Mouse (Mus musculus): Measurements from ENCODE around the gene Snrpc. TPM values are rescaled to one million over a fixed set of nuclear protein-coding genes. Genes with fewer than 3 reads are reported as not detected.

Gene Snrpc
- polyA plus RNA-seq, 1 experiment from 2014 or later: 325 TPM

DNA sequence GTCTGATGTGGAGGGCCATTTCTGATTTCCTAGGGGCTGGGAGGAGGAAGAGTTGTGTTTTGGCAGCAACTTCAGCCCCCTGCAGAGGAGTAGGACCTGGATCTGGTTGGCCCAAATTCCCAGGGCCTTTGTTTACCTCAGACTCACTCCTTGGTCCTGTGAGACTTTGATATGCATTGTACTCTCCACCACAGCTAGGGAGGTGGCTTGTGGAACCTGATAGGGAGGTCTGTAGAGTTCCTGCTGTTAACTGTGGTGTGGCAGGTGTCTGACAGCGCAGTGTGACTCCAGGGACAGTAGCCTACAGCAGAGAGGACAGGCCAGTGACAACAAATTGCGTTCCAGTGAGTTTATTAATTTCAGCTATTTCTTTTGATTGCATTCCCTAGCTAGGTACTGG, 21.2 kb downstream of the Snrpc start:
- peaks cover 4% of the 10 kb centered on the region for H3K36me3 ChIP-seq (ENCODE audit: control insufficient read depth, insufficient read depth, low read length)
- H3K4me3 ChIP-seq (ENCODE audit: low read depth, low read length): no peak overlapping the region
- 55% methylated on average over 2 of the region's 2 CpGs for WGBS
- ATAC-seq (ENCODE audit: insufficient number of reproducible peaks, insufficient read depth, low FRiP score, low read depth): no peak
- H3K27ac ChIP-seq (ENCODE audit: low read length): no peak overlapping the region
- H3K4me2 ChIP-seq (replicated peaks; ENCODE audit: low read depth, low read length): no peak overlapping the region
- no peaks in the 10 kb centered on the region for H3K9me3 ChIP-seq (ENCODE audit: control insufficient read depth, low read depth, low read length)
- no peak overlapping the region for H3K9ac ChIP-seq (replicated peaks; ENCODE audit: low read depth, low read length)
- no peaks in the 10 kb centered on the region for H3K27me3 ChIP-seq (ENCODE audit: control insufficient read depth, insufficient read depth, low read length)
- peaks cover 18% of the 10 kb centered on the region; the same call in 1 of the 2 replicates for H3K4me1 ChIP-seq (ENCODE audit: control insufficient read depth, insufficient read depth, low read length)

DNA sequence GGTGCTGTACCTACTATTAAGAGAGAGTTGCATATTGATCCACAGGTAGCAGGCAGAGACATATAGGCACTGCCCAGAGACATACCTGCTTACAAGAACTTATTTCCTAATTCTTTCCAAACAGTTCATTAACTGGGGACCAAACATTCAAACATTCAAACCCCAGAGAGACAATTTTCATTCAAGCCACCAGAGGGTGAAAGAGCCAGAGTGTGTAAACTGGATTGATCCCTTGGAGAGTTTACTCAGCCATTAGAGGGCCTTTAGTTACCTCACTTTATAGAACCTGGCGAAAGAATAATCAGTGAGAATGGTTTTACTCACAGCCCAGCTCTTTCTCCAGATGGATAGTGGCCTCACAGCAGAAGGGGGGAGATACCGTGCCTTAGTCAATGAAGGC, 27.5 kb downstream of the Snrpc start:
- no peak overlapping the region for H3K27ac ChIP-seq (ENCODE audit: low read length)
- H3K4me2 ChIP-seq (replicated peaks; ENCODE audit: low read depth, low read length): no peak overlapping the region
- peaks cover 3% of the 10 kb centered on the region; the same call in 1 of the 2 replicates for H3K4me1 ChIP-seq (ENCODE audit: control insufficient read depth, insufficient read depth, low read length)
- no peak for ATAC-seq (ENCODE audit: insufficient number of reproducible peaks, insufficient read depth, low FRiP score, low read depth)
- no peaks in the 10 kb centered on the region for H3K27me3 ChIP-seq (ENCODE audit: control insufficient read depth, insufficient read depth, low read length)
- H3K9me3 ChIP-seq (ENCODE audit: control insufficient read depth, low read depth, low read length): 0 out of 2 replicates have a peak, but pooled peaks cover 3% of the 10 kb centered on the region
- H3K36me3 ChIP-seq (ENCODE audit: control insufficient read depth, insufficient read depth, low read length): no peaks in the 10 kb centered on the region; the same call in 1 of the 2 replicates
- WGBS: 67% methylated on average over 2 of the region's 2 CpGs
- no peak overlapping the region for H3K9ac ChIP-seq (replicated peaks; ENCODE audit: low read depth, low read length)
- H3K4me3 ChIP-seq (ENCODE audit: low read depth, low read length): no peak overlapping the region

DNA sequence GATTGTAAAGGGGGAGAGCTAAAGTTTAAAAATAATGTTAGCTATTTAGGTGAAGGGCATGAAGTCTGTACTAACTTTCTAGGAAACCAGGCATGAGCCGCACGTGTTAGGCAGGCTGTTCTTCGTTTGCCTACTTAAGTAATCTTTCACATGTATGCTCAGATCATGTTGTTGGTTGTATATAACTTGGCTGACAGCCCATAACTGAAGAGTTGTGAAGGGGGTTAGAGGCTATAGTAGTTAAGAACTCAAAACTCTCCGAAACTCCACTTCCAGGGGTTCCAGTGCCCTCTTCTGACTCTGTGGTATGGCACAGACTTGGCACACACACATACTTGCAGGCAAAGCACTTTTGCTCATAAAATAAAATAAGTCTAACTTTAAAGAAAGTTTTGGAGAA, 28.8 kb downstream of the Snrpc start:
- no peak overlapping the region for H3K27ac ChIP-seq (ENCODE audit: low read length)
- H3K36me3 ChIP-seq (ENCODE audit: control insufficient read depth, insufficient read depth, low read length): no peaks in the 10 kb centered on the region; the same call in 1 of the 2 replicates
- H3K4me2 ChIP-seq (replicated peaks; ENCODE audit: low read depth, low read length): no peak overlapping the region
- no peak overlapping the region for H3K4me3 ChIP-seq (ENCODE audit: low read depth, low read length)
- H3K9ac ChIP-seq (replicated peaks; ENCODE audit: low read depth, low read length): no peak overlapping the region
- peaks cover 3% of the 10 kb centered on the region; the same call in 1 of the 2 replicates for H3K4me1 ChIP-seq (ENCODE audit: control insufficient read depth, insufficient read depth, low read length)
- 0 out of 2 replicates have a peak, but pooled peaks cover 3% of the 10 kb centered on the region for H3K9me3 ChIP-seq (ENCODE audit: control insufficient read depth, low read depth, low read length)
- H3K27me3 ChIP-seq (ENCODE audit: control insufficient read depth, insufficient read depth, low read length): no peaks in the 10 kb centered on the region
- 57% methylated on average over 4 of the region's 4 CpGs for WGBS
- ATAC-seq (ENCODE audit: insufficient number of reproducible peaks, insufficient read depth, low FRiP score, low read depth): no peak

DNA sequence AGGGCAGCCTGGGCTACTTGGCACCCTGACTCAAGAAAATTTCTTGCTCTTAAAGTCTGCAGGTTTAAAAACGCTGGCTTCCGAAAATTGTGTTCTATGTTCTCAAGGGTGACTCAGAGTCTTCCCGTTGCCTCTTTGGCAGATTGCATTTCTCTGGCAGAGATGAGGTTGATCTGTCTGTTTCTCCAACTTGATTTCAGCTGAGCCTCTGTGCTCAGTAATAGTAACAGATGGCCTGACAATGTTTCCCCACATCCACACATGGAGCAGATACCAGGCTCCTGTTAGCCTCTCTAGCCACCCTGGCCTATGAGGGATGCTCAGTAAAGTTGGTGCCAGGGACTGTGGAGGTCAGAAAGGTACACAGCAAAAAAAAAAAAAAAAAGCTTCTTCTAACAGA, 33.9 kb downstream of the Snrpc start:
- ATAC-seq (ENCODE audit: insufficient number of reproducible peaks, insufficient read depth, low FRiP score, low read depth): no peak
- H3K9ac ChIP-seq (replicated peaks; ENCODE audit: low read depth, low read length): no peak overlapping the region
- WGBS: 94% methylated on average over 3 of the region's 3 CpGs
- no peaks in the 10 kb centered on the region; the same call in 1 of the 2 replicates for H3K36me3 ChIP-seq (ENCODE audit: control insufficient read depth, insufficient read depth, low read length)
- no peaks in the 10 kb centered on the region for H3K27me3 ChIP-seq (ENCODE audit: control insufficient read depth, insufficient read depth, low read length)
- 0 out of 2 replicates have a peak, but pooled peaks cover 3% of the 10 kb centered on the region for H3K4me1 ChIP-seq (ENCODE audit: control insufficient read depth, insufficient read depth, low read length)
- H3K27ac ChIP-seq (ENCODE audit: low read length): no peak overlapping the region
- H3K9me3 ChIP-seq (ENCODE audit: control insufficient read depth, low read depth, low read length): 0 out of 2 replicates have a peak, but pooled peaks cover 3% of the 10 kb centered on the region
- H3K4me3 ChIP-seq (ENCODE audit: low read depth, low read length): no peak overlapping the region
- H3K4me2 ChIP-seq (replicated peaks; ENCODE audit: low read depth, low read length): no peak overlapping the region

GRCm38 (mm10) chr17:27873583-27873982, 35.6 kb downstream of the Snrpc start:
- Histone ChIP-seq H3K36me3 (ENCODE audit: control insufficient read depth, insufficient read depth, low read length) (peaks cover 4% of the 10 kb centered on the region; the same call in 1 of the 2 replicates), H3K4me1 (ENCODE audit: control insufficient read depth, insufficient read depth, low read length) (0 out of 2 replicates have a peak, but pooled peaks cover 3% of the 10 kb centered on the region), H3K4me3 (ENCODE audit: low read depth, low read length) (no peak overlapping the region), H3K27me3 (ENCODE audit: control insufficient read depth, insufficient read depth, low read length) (no peaks in the 10 kb centered on the region), H3K9me3 (ENCODE audit: control insufficient read depth, low read depth, low read length) (0 out of 2 replicates have a peak, but pooled peaks cover 3% of the 10 kb centered on the region), H3K9ac (replicated peaks; ENCODE audit: low read depth, low read length) (no peak overlapping the region), H3K27ac (ENCODE audit: low read length) (no peak overlapping the region), H3K4me2 (replicated peaks; ENCODE audit: low read depth, low read length) (no peak overlapping the region)
- ATAC-seq (ENCODE audit: insufficient number of reproducible peaks, insufficient read depth, low FRiP score, low read depth): no peak
- WGBS: 54% methylated on average over 3 of the region's 3 CpGs

GRCm38 (mm10) chr17:27874510-27874909, 36.6 kb downstream of the Snrpc start:
- Histone ChIP-seq H3K27me3 (ENCODE audit: control insufficient read depth, insufficient read depth, low read length) (no peaks in the 10 kb centered on the region), H3K36me3 (ENCODE audit: control insufficient read depth, insufficient read depth, low read length) (peaks cover 10% of the 10 kb centered on the region; the same call in 1 of the 2 replicates), H3K9me3 (ENCODE audit: control insufficient read depth, low read depth, low read length) (0 out of 2 replicates have a peak, but pooled peaks cover under 1% of the 10 kb centered on the region), H3K4me3 (ENCODE audit: low read depth, low read length) (no peak overlapping the region), H3K4me2 (replicated peaks; ENCODE audit: low read depth, low read length) (no peak overlapping the region), H3K27ac (ENCODE audit: low read length) (no peak overlapping the region; the same call in 1 of the 2 replicates), H3K4me1 (ENCODE audit: control insufficient read depth, insufficient read depth, low read length) (0 out of 2 replicates have a peak, but pooled peaks cover 3% of the 10 kb centered on the region), H3K9ac (replicated peaks; ENCODE audit: low read depth, low read length) (no peak overlapping the region)
- ATAC-seq (ENCODE audit: insufficient number of reproducible peaks, insufficient read depth, low FRiP score, low read depth): no peak
- 62% methylated on average over 5 of the region's 5 CpGs for WGBS

DNA sequence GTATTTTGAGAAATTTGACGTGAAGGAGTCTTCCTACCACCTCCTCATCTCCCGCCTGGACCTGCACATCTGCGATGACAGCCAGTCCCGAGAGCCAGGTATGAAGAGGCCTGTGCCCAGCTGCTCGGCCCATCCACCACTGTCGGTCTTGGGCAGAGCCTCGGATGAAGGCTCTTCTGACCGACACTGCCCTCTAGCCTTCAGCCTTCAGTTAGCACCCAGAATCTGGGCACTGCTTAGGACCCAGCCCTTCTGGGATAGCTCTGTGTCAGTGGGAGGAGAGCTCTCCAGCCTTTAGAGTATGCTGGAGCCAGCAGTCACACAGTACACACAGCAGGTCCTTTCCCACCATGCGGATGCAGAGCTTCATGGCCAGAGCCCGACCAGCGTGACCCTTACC, 43.6 kb downstream of the Snrpc start:
- Histone ChIP-seq H3K4me3 (ENCODE audit: low read depth, low read length) (no peak overlapping the region), H3K4me2 (replicated peaks; ENCODE audit: low read depth, low read length) (no peak overlapping the region), H3K9me3 (ENCODE audit: control insufficient read depth, low read depth, low read length) (no peaks in the 10 kb centered on the region), H3K36me3 (ENCODE audit: control insufficient read depth, insufficient read depth, low read length) (peaks cover 44% of the 10 kb centered on the region), H3K9ac (replicated peaks; ENCODE audit: low read depth, low read length) (no peak overlapping the region), H3K4me1 (ENCODE audit: control insufficient read depth, insufficient read depth, low read length) (no peaks in the 10 kb centered on the region), H3K27me3 (ENCODE audit: control insufficient read depth, insufficient read depth, low read length) (no peaks in the 10 kb centered on the region), H3K27ac (ENCODE audit: low read length) (no peak overlapping the region)
- 62% methylated on average over 11 of the region's 11 CpGs for WGBS
- no peak for ATAC-seq (ENCODE audit: insufficient number of reproducible peaks, insufficient read depth, low FRiP score, low read depth)

GRCm38 (mm10) chr17:27883129-27883528, 45.2 kb downstream of the Snrpc start:
- WGBS: 91% methylated on average over 8 of the region's 8 CpGs

DNA sequence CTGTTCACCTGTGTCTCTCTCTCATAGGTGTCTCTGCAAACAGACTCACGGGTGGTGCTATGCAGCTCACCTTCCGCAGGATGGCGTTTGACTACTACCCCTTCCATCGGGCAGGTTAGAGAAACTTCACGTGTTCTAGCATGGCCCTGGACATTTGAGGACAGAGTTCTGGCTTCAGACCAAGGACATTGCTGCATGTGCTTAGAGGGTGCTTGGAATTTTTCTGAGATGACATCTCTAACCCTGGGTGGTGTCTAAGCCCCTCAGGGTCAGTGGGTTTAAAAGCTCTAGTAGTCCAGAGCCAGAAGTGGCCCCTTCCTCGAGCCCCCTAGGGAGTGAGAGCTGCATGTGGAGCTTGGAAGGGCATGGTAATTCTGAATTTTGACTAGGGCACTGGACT, 46.0 kb downstream of the Snrpc start:
- Histone ChIP-seq H3K4me2 (replicated peaks; ENCODE audit: low read depth, low read length) (no peak overlapping the region), H3K36me3 (ENCODE audit: control insufficient read depth, insufficient read depth, low read length) (peaks cover 51% of the 10 kb centered on the region), H3K9ac (replicated peaks; ENCODE audit: low read depth, low read length) (no peak overlapping the region), H3K4me1 (ENCODE audit: control insufficient read depth, insufficient read depth, low read length) (no peaks in the 10 kb centered on the region), H3K27me3 (ENCODE audit: control insufficient read depth, insufficient read depth, low read length) (no peaks in the 10 kb centered on the region), H3K9me3 (ENCODE audit: control insufficient read depth, low read depth, low read length) (no peaks in the 10 kb centered on the region), H3K27ac (ENCODE audit: low read length) (no peak overlapping the region), H3K4me3 (ENCODE audit: low read depth, low read length) (no peak overlapping the region)
- WGBS: 94% methylated on average over 6 of the region's 6 CpGs
- ATAC-seq (ENCODE audit: insufficient number of reproducible peaks, insufficient read depth, low FRiP score, low read depth): no peak

More at GRCm38 (mm10) chr17:27883129-27883528, 45.2 kb downstream of the Snrpc start:
- no peaks in the 10 kb centered on the region for H3K9me3 ChIP-seq (ENCODE audit: control insufficient read depth, low read depth, low read length)
- no peaks in the 10 kb centered on the region for H3K4me1 ChIP-seq (ENCODE audit: control insufficient read depth, insufficient read depth, low read length)
- ATAC-seq (ENCODE audit: insufficient number of reproducible peaks, insufficient read depth, low FRiP score, low read depth): no peak
- H3K27ac ChIP-seq (ENCODE audit: low read length): no peak overlapping the region
- H3K4me2 ChIP-seq (replicated peaks; ENCODE audit: low read depth, low read length): no peak overlapping the region
- peaks cover 51% of the 10 kb centered on the region for H3K36me3 ChIP-seq (ENCODE audit: control insufficient read depth, insufficient read depth, low read length)
- H3K4me3 ChIP-seq (ENCODE audit: low read depth, low read length): no peak overlapping the region
- no peak overlapping the region for H3K9ac ChIP-seq (replicated peaks; ENCODE audit: low read depth, low read length)
- no peaks in the 10 kb centered on the region for H3K27me3 ChIP-seq (ENCODE audit: control insufficient read depth, insufficient read depth, low read length)

All from stomach, embryonic 14.5 days (tissue).